Mouse (Mus musculus): ENCODE measurements around the gene Gm12253. TPM values are rescaled to one million over a fixed set of nuclear protein-coding genes. Genes with fewer than 3 reads are reported as not detected.

Gene Gm12253
- not detected in 2 replicates for polyA plus RNA-seq (2014; fragmentation: Nextera tagmentation; extraction: Ambion mirVana)

- no peak for ATAC-seq (replicated peaks; ENCODE audit: insufficient number of reproducible peaks, low FRiP score, low TSS enrichment, low read depth)
- WGBS = 78% methylated on average over 3 of the region's 3 CpGs
- no peaks in the 10 kb centered on the region for H3K9me3 ChIP-seq (replicated peaks; ENCODE audit: control insufficient read depth, low read length)
Measured at GRCm38 (mm10) chr11:58432259-58432658, at the start of gene Gm12253. Gm12253 (plus strand) TSS chr11:58432559.

GRCm38 (mm10) chr11:58399985-58400645 lies 32.2 kb upstream of the Gm12253 start:
- no peaks in the 10 kb centered on the region for H3K27me3 ChIP-seq (ENCODE audit: control insufficient read depth, insufficient read depth, low read length)
- no peaks in the 10 kb centered on the region for H3K36me3 ChIP-seq (replicated peaks; ENCODE audit: control insufficient read depth, insufficient read depth, low read depth, low read length)
- DNase-seq (ENCODE audit: low spot score) (no peak), ATAC-seq (replicated peaks; ENCODE audit: insufficient number of reproducible peaks, low FRiP score, low TSS enrichment, low read depth) (no peak)
- no peak overlapping the region for H3K4me2 ChIP-seq (ENCODE audit: low read depth, low read length)
- no peak overlapping the region for H3K9ac ChIP-seq (replicated peaks; ENCODE audit: low read length)
- no peaks in the 10 kb centered on the region for H3K4me1 ChIP-seq (ENCODE audit: control insufficient read depth, insufficient read depth, low read length)
- H3K9me3 ChIP-seq (replicated peaks; ENCODE audit: control insufficient read depth, low read length) = no peaks in the 10 kb centered on the region
- H3K27ac ChIP-seq (replicated peaks; ENCODE audit: low read depth, low read length) = no peak overlapping the region
- no peak overlapping the region for H3K4me3 ChIP-seq (ENCODE audit: low read depth, low read length)
- 55% methylated on average over 6 of the region's 6 CpGs for WGBS

More at GRCm38 (mm10) chr11:58432259-58432658, at the start of gene Gm12253:
- Histone ChIP-seq H3K4me2 (ENCODE audit: low read depth, low read length) (no peak within 1 kb of the TSS), H3K4me3 (ENCODE audit: low read depth, low read length) (no peak within 1 kb of the TSS), H3K9ac (replicated peaks; ENCODE audit: low read length) (no peak within 1 kb of the TSS), H3K27ac (replicated peaks; ENCODE audit: low read depth, low read length) (no peak within 1 kb of the TSS), H3K36me3 (replicated peaks; ENCODE audit: control insufficient read depth, insufficient read depth, low read depth, low read length) (no peaks in the 10 kb centered on the region), H3K4me1 (ENCODE audit: control insufficient read depth, insufficient read depth, low read length) (no peaks in the 10 kb centered on the region), H3K27me3 (ENCODE audit: control insufficient read depth, insufficient read depth, low read length) (no peaks in the 10 kb centered on the region)
- DNase-seq (ENCODE audit: low spot score) = no peak

GRCm38 (mm10) chr11:58400655-58401054 lies 31.7 kb upstream of the Gm12253 start:
- ATAC-seq (replicated peaks; ENCODE audit: insufficient number of reproducible peaks, low FRiP score, low TSS enrichment, low read depth) = no peak
- H3K9ac ChIP-seq (replicated peaks; ENCODE audit: low read length) = no peak overlapping the region
- 50% methylated on average over 5 of the region's 5 CpGs for WGBS

GRCm38 (mm10) chr11:58408066-58408465 lies 24.3 kb upstream of the Gm12253 start:
- H3K9ac ChIP-seq (replicated peaks; ENCODE audit: low read length) = no peak overlapping the region
- no peak overlapping the region for H3K4me3 ChIP-seq (ENCODE audit: low read depth, low read length)
- H3K4me2 ChIP-seq (ENCODE audit: low read depth, low read length) = no peak overlapping the region
- H3K4me1 ChIP-seq (ENCODE audit: control insufficient read depth, insufficient read depth, low read length) = no peaks in the 10 kb centered on the region
- 80% methylated on average over 3 of the region's 3 CpGs for WGBS
- no peaks in the 10 kb centered on the region for H3K36me3 ChIP-seq (replicated peaks; ENCODE audit: control insufficient read depth, insufficient read depth, low read depth, low read length)
- DNase-seq (ENCODE audit: low spot score) = no peak
- H3K27me3 ChIP-seq (ENCODE audit: control insufficient read depth, insufficient read depth, low read length) = no peaks in the 10 kb centered on the region
- no peak overlapping the region for H3K27ac ChIP-seq (replicated peaks; ENCODE audit: low read depth, low read length)
- H3K9me3 ChIP-seq (replicated peaks; ENCODE audit: control insufficient read depth, low read length) = no peaks in the 10 kb centered on the region
- no peak for ATAC-seq (replicated peaks; ENCODE audit: insufficient number of reproducible peaks, low FRiP score, low TSS enrichment, low read depth)

More at GRCm38 (mm10) chr11:58400655-58401054, 31.7 kb upstream of the Gm12253 start:
- no peak overlapping the region for H3K27ac ChIP-seq (replicated peaks; ENCODE audit: low read depth, low read length)
- H3K36me3 ChIP-seq (replicated peaks; ENCODE audit: control insufficient read depth, insufficient read depth, low read depth, low read length) = no peaks in the 10 kb centered on the region
- no peaks in the 10 kb centered on the region for H3K9me3 ChIP-seq (replicated peaks; ENCODE audit: control insufficient read depth, low read length)
- no peaks in the 10 kb centered on the region for H3K27me3 ChIP-seq (ENCODE audit: control insufficient read depth, insufficient read depth, low read length)
- H3K4me3 ChIP-seq (ENCODE audit: low read depth, low read length) = no peak overlapping the region
- no peaks in the 10 kb centered on the region for H3K4me1 ChIP-seq (ENCODE audit: control insufficient read depth, insufficient read depth, low read length)
- no peak overlapping the region for H3K4me2 ChIP-seq (ENCODE audit: low read depth, low read length)
- no peak for DNase-seq (ENCODE audit: low spot score)

- no peaks in the 10 kb centered on the region for H3K9me3 ChIP-seq (replicated peaks; ENCODE audit: control insufficient read depth, low read length)
- 86% methylated on average over 3 of the region's 3 CpGs for WGBS
- no peak overlapping the region for H3K9ac ChIP-seq (replicated peaks; ENCODE audit: low read length)
- ATAC-seq (replicated peaks; ENCODE audit: insufficient number of reproducible peaks, low FRiP score, low TSS enrichment, low read depth) (no peak), DNase-seq (ENCODE audit: low spot score) (no peak)
- no peaks in the 10 kb centered on the region for H3K36me3 ChIP-seq (replicated peaks; ENCODE audit: control insufficient read depth, insufficient read depth, low read depth, low read length)
- H3K27me3 ChIP-seq (ENCODE audit: control insufficient read depth, insufficient read depth, low read length) = no peaks in the 10 kb centered on the region
- no peak overlapping the region for H3K4me3 ChIP-seq (ENCODE audit: low read depth, low read length)
- no peaks in the 10 kb centered on the region for H3K4me1 ChIP-seq (ENCODE audit: control insufficient read depth, insufficient read depth, low read length)
- H3K4me2 ChIP-seq (ENCODE audit: low read depth, low read length) = no peak overlapping the region
- no peak overlapping the region for H3K27ac ChIP-seq (replicated peaks; ENCODE audit: low read depth, low read length)
Measured at GRCm38 (mm10) chr11:58418336-58418735, 14.0 kb upstream of the Gm12253 start.

- H3K36me3 ChIP-seq (replicated peaks; ENCODE audit: control insufficient read depth, insufficient read depth, low read depth, low read length) = no peaks in the 10 kb centered on the region
- no peak within 1 kb of the TSS for H3K4me2 ChIP-seq (ENCODE audit: low read depth, low read length)
- no peaks in the 10 kb centered on the region for H3K27me3 ChIP-seq (ENCODE audit: control insufficient read depth, insufficient read depth, low read length)
- ATAC-seq (replicated peaks; ENCODE audit: insufficient number of reproducible peaks, low FRiP score, low TSS enrichment, low read depth) (no peak), DNase-seq (ENCODE audit: low spot score) (no peak)
- no peak within 1 kb of the TSS for H3K27ac ChIP-seq (replicated peaks; ENCODE audit: low read depth, low read length)
- H3K9me3 ChIP-seq (replicated peaks; ENCODE audit: control insufficient read depth, low read length) = no peaks in the 10 kb centered on the region
- H3K4me3 ChIP-seq (ENCODE audit: low read depth, low read length) = no peak within 1 kb of the TSS
- no peak within 1 kb of the TSS for H3K9ac ChIP-seq (replicated peaks; ENCODE audit: low read length)
- H3K4me1 ChIP-seq (ENCODE audit: control insufficient read depth, insufficient read depth, low read length) = no peaks in the 10 kb centered on the region
- 75% methylated on average over 1 of the region's 1 CpGs for WGBS
Measured at GRCm38 (mm10) chr11:58420815-58421214, 11.5 kb upstream of the Gm12253 start, which contains the start of gene 1810065E05Rik. 1810065E05Rik (plus strand) TSS chr11:58421111.

- Histone ChIP-seq H3K27ac (replicated peaks; ENCODE audit: low read depth, low read length) (no peak overlapping the region), H3K4me2 (ENCODE audit: low read depth, low read length) (no peak overlapping the region), H3K9ac (replicated peaks; ENCODE audit: low read length) (no peak overlapping the region), H3K9me3 (replicated peaks; ENCODE audit: control insufficient read depth, low read length) (no peaks in the 10 kb centered on the region), H3K4me1 (ENCODE audit: control insufficient read depth, insufficient read depth, low read length) (no peaks in the 10 kb centered on the region), H3K27me3 (ENCODE audit: control insufficient read depth, insufficient read depth, low read length) (no peaks in the 10 kb centered on the region), H3K4me3 (ENCODE audit: low read depth, low read length) (no peak overlapping the region), H3K36me3 (replicated peaks; ENCODE audit: control insufficient read depth, insufficient read depth, low read depth, low read length) (no peaks in the 10 kb centered on the region)
- DNase-seq (ENCODE audit: low spot score) (no peak), ATAC-seq (replicated peaks; ENCODE audit: insufficient number of reproducible peaks, low FRiP score, low TSS enrichment, low read depth) (no peak)
- 52% methylated on average over 5 of the region's 5 CpGs for WGBS
Measured at GRCm38 (mm10) chr11:58437866-58438265, 5.5 kb downstream of the Gm12253 start.

- no peak for ATAC-seq (replicated peaks; ENCODE audit: insufficient number of reproducible peaks, low FRiP score, low TSS enrichment, low read depth)
- Histone ChIP-seq H3K27me3 (ENCODE audit: control insufficient read depth, insufficient read depth, low read length) (no peaks in the 10 kb centered on the region), H3K4me1 (ENCODE audit: control insufficient read depth, insufficient read depth, low read length) (0 out of 2 replicates have a peak, but pooled peaks cover 2% of the 10 kb centered on the region), H3K4me3 (ENCODE audit: low read depth, low read length) (no peak within 1 kb of the TSS), H3K4me2 (ENCODE audit: low read depth, low read length) (no peak within 1 kb of the TSS), H3K9ac (replicated peaks; ENCODE audit: low read length) (no peak within 1 kb of the TSS), H3K9me3 (replicated peaks; ENCODE audit: control insufficient read depth, low read length) (no peaks in the 10 kb centered on the region), H3K27ac (replicated peaks; ENCODE audit: low read depth, low read length) (no peak within 1 kb of the TSS), H3K36me3 (replicated peaks; ENCODE audit: control insufficient read depth, insufficient read depth, low read depth, low read length) (no peaks in the 10 kb centered on the region)
- WGBS = 95% methylated on average over 9 of the region's 9 CpGs
- DNase-seq (ENCODE audit: low spot score) = no peak
Measured at GRCm38 (mm10) chr11:58452759-58453158, 20.4 kb downstream of the Gm12253 start, which contains the start of gene Lypd9. Lypd9 (minus strand) TSS chr11:58452923.
